Mouse (Mus musculus) limb, embryonic 13.5 days (tissue): Measurements from ENCODE around the gene Tspan6. TPM values are rescaled to one million over a fixed set of nuclear protein-coding genes. Genes with fewer than 3 reads are reported as not detected.

Experiments
- ATAC-seq: fragments of 200-750 bp; cut with Nextera tagmentation; 2 replicates; pipeline ENCODE4 v1.8.0; 2017; ENCODE audit warnings: low read depth, moderate number of reproducible peaks, moderate TSS enrichment; ENCODE audit not compliant: low FRiP score
- H3K27ac ChIP-seq: fragments of 300-500 bp; sonication (generic); 2 replicates; pipeline ENCODE4 v1.5.1; 2015; ENCODE audit warnings: inconsistent platforms, mild to moderate bottlenecking, moderate library complexity
- H3K27me3 ChIP-seq: fragments of 300-500 bp; sonication (generic); 2 replicates; pipeline ENCODE4 v1.6.1; 2015; ENCODE audit warnings: mild to moderate bottlenecking, inconsistent platforms
- H3K36me3 ChIP-seq: fragments of 300-500 bp; sonication (generic); 2 replicates; pipeline ENCODE4 v1.6.1; 2015; ENCODE audit warnings: inconsistent platforms, mild to moderate bottlenecking, moderate library complexity
- H3K4me1 ChIP-seq: fragments of 300-500 bp; sonication (generic); 2 replicates; pipeline ENCODE4 v1.6.1; 2015; ENCODE audit warnings: inconsistent platforms
- H3K4me2 ChIP-seq: fragments of 300-500 bp; sonication (generic); replicated peaks from 2 replicates; pipeline ENCODE4 v1.6.1; 2015; ENCODE audit warnings: inconsistent platforms, mild to moderate bottlenecking, moderate library complexity
- H3K4me3 ChIP-seq: fragments of 300-500 bp; sonication (generic); 2 replicates; pipeline ENCODE4 v1.5.1; 2015; ENCODE audit warnings: moderate library complexity, mild to moderate bottlenecking, inconsistent platforms
- H3K9ac ChIP-seq: fragments of 300-500 bp; sonication (generic); 2 replicates; pipeline ENCODE4 v1.6.1; 2015; ENCODE audit warnings: mild to moderate bottlenecking, inconsistent platforms
- H3K9me3 ChIP-seq: fragments of 300-500 bp; sonication (generic); 2 replicates; pipeline ENCODE4 v1.6.1; 2016; ENCODE audit warnings: inconsistent platforms
- WGBS: fragments of 180-500 bp; shearing (Covaris S2); methylation state at CpG from one replicate; pipeline ENCODE4 v1.1.7; 2015; 5-methylcytosine and 5-hydroxymethylcytosine counted together
- polyA plus RNA-seq: library from polyadenylated mRNA; unstranded; fragments of >200 nt; fragmentation: Nextera tagmentation; extraction: Ambion mirVana; gene quantifications from 2 replicates; pipeline ENCODE4 v1.2.1, GENCODE M21; 2015

The Tspan6 gene
- 200 TPM in 2 replicates for polyA plus RNA-seq

DNA sequence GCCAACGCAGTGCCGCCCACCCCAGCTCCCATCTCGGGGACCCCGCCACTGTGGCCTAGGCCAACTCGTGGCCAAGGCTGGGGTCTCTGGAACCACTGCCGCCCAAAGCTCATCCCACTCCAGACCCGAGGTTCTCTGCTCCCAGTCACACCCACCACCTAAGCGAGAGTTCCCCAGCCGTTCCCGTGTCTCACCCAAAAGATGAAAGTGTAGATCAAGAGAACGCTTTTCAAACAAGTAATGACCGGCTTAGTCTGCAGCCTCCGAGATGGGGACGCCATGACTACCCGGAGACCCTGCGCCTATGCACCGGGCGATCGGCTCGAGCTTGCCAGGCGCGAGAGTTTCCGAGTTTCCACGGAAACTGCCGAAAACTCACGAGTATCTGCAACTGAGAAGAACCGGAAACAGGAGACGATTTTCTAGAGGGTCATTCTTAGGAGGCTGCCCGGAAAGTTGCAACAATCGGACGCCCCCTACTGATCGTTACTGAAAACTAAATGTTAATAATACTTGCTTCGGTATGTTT is at the start of gene Tspan6:
Gene Tspan6 (minus strand): TSS at position 416 of the 529 bp plus-strand sequence.
- Histone ChIP-seq H3K27me3 (no peaks in the 10 kb centered on the region), H3K4me1 (no peaks in the 10 kb centered on the region), H3K9me3 (no peaks in the 10 kb centered on the region), H3K27ac (peak within 1 kb of the TSS; percentile 61), H3K4me3 (peak within 1 kb of the TSS; percentile 57), H3K4me2 (peak within 1 kb of the TSS; percentile 64), H3K9ac (peak within 1 kb of the TSS; percentile 79), H3K36me3 (peaks cover 17% of the 10 kb centered on the region)
- 23% methylated on average over 33 of the region's 33 CpGs for whole genome bisulfite sequencing
- peak; percentile 95 for ATAC-seq

DNA sequence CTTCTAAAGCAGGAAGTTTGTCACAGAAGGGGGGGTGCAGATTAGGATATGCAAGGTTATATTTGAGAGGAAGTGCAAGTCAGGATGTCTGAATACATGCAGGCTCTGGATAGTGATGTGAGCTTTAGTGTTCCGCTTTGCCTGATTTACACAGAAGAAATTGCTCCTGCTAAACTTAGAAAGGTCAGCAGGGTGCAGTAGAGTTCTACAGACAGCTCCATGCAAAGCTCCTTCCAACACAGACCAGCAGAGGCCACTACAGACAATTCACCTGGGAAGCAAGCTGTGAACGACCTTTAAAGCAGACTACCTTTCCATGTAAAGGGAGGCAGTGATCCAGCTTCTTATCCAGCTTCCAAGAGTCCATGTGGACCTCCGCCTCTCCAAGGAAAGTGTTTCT is 49.2 kb upstream of the Tspan6 start:
- peak; percentile 64 for ATAC-seq
- Histone ChIP-seq H3K9me3 (no peaks in the 10 kb centered on the region), H3K4me3 (no peak overlapping the region), H3K36me3 (no peaks in the 10 kb centered on the region), H3K4me1 (no peaks in the 10 kb centered on the region), H3K27me3 (peaks cover 9% of the 10 kb centered on the region), H3K27ac (no peak overlapping the region), H3K4me2 (no peak overlapping the region), H3K9ac (no peak overlapping the region)
- 39% methylated on average over 3 of the region's 3 CpGs for WGBS

GRCm38 (mm10) chrX:133939561-133939960 is 41.3 kb upstream of the Tspan6 start:
- Histone ChIP-seq H3K27me3 (peaks cover 17% of the 10 kb centered on the region), H3K4me1 (no peaks in the 10 kb centered on the region), H3K9me3 (no peaks in the 10 kb centered on the region), H3K27ac (no peak overlapping the region), H3K36me3 (no peaks in the 10 kb centered on the region), H3K9ac (no peak overlapping the region), H3K4me2 (no peak overlapping the region), H3K4me3 (no peak overlapping the region)
- 78% methylated on average over 1 of the region's 1 CpGs for WGBS
- no peak for ATAC-seq

DNA sequence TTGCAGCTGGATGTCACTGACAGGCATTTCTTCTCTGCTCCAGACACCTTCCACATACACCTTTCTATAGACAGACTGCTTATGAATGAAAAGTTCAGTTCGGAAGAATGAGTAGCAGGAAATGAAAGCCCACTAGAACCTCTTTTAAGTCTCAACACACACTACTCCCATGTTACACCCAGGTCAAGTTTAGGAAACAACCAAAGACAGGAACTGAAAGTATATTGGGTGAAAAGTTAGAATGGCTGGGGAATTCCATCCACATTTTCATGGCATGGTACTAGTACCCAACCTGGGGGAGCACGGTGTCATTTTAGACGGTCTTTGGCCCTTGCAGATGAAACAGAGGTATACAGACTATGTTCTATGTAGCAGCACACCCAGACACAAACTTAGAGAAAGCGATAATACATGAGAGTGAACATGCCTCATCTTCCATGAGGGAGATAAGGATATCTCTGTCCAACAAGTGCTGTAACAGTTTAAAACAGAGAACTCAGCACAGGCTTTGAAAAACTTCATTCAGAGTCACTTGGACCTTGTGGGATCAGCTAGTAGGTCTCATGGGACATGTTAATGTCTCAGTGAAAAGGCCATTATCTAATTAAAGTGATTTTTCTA is 38.5 kb upstream of the Tspan6 start:
- Histone ChIP-seq H3K27me3 (peaks cover 16% of the 10 kb centered on the region), H3K4me3 (no peak overlapping the region), H3K36me3 (no peaks in the 10 kb centered on the region), H3K4me1 (no peaks in the 10 kb centered on the region), H3K27ac (no peak overlapping the region), H3K9me3 (no peaks in the 10 kb centered on the region), H3K9ac (no peak overlapping the region), H3K4me2 (no peak overlapping the region)
- no peak for ATAC-seq
- 85% methylated on average over 4 of the region's 4 CpGs for WGBS

DNA sequence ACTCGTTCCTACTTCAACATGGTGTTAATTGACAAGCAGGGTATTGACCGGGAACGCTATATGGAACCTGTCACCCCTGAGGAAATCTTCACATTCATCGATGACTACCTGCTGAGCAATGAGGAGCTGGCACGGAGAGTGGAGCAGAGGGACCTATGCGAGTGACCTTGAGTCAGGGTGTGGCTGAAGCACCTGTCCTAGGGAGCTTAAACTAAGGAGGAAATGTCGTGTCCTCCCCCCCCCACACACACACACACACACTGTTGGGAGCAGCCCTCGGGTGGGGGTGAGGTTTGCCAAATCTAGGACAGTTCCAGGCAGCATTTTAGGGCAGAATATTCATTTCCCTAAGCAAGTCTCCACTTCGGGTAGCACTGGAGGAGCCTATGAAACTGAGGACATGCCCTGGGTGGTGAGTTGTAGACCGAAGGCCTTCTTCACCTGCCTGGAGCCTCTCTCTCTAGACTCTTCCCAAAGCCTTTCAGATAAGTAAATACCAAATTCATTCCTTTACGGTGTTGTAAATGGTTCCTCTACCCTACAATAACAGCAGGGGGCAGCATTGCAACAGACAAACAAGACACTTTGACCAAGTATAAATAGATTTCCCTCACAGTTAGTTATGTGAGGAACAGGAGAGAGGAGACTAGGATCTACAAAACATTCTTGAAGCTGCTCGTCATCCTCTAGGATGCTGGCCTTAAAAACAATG is 33.2 kb upstream of the Tspan6 start:
- no peak for ATAC-seq
- H3K27me3 ChIP-seq = peaks cover 35% of the 10 kb centered on the region; the same call in 1 of the 2 replicates
- H3K9me3 ChIP-seq = no peaks in the 10 kb centered on the region
- H3K36me3 ChIP-seq = no peaks in the 10 kb centered on the region
- WGBS = 60% methylated on average over 12 of the region's 12 CpGs
- no peak overlapping the region for H3K9ac ChIP-seq
- H3K4me2 ChIP-seq = no peak overlapping the region
- no peak overlapping the region for H3K27ac ChIP-seq
- no peaks in the 10 kb centered on the region for H3K4me1 ChIP-seq
- no peak overlapping the region for H3K4me3 ChIP-seq

- Histone ChIP-seq H3K9me3 (no peaks in the 10 kb centered on the region), H3K36me3 (no peaks in the 10 kb centered on the region), H3K27ac (no peak overlapping the region), H3K4me1 (no peaks in the 10 kb centered on the region), H3K4me2 (no peak overlapping the region), H3K4me3 (no peak overlapping the region), H3K27me3 (peaks cover 33% of the 10 kb centered on the region; the same call in 1 of the 2 replicates), H3K9ac (no peak overlapping the region)
- ATAC-seq = no peak
- WGBS = 81% methylated on average over 5 of the region's 5 CpGs
Observed at GRCm38 (mm10) chrX:133926760-133927159, 28.5 kb upstream of the Tspan6 start.

GRCm38 (mm10) chrX:133921187-133921586 is 23.0 kb upstream of the Tspan6 start:
- Histone ChIP-seq H3K36me3 (no peaks in the 10 kb centered on the region), H3K27ac (no peak overlapping the region), H3K4me1 (no peaks in the 10 kb centered on the region), H3K9me3 (no peaks in the 10 kb centered on the region), H3K27me3 (peaks cover 6% of the 10 kb centered on the region; the same call in 1 of the 2 replicates), H3K4me2 (no peak overlapping the region), H3K4me3 (no peak overlapping the region), H3K9ac (no peak overlapping the region)
- 82% methylated on average over 4 of the region's 4 CpGs for WGBS
- no peak for ATAC-seq

DNA sequence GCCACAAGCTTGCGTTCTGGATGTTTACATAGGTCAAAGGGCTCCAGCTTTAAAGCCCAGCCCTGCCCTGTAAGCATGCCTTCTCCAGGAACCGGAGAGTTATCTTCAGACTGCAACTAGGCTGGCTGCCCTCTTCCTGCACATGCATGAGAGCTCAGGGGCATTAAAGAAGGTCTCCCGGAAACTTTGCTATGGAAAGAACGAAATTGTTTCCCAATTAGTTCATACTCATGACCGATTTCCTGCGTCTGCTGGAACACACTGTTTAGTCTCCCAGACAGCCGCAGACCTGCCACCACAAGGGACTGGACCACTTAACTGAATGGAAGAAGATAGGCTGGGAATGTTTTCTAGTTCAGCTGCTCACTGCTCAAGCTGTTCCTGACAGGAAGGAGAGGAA is 16.0 kb upstream of the Tspan6 start:
- Histone ChIP-seq H3K4me1 (0 out of 2 replicates have a peak, but pooled peaks cover 4% of the 10 kb centered on the region), H3K27ac (no peak overlapping the region; the same call in 1 of the 2 replicates), H3K4me2 (no peak overlapping the region), H3K9ac (no peak overlapping the region), H3K36me3 (no peaks in the 10 kb centered on the region), H3K9me3 (no peaks in the 10 kb centered on the region), H3K27me3 (peaks cover 13% of the 10 kb centered on the region; the same call in 1 of the 2 replicates), H3K4me3 (no peak overlapping the region)
- peak; percentile 46; the same call in 1 of the 2 replicates for ATAC-seq
- 23% methylated on average over 7 of the region's 7 CpGs for WGBS

GRCm38 (mm10) chrX:133913006-133913405 is 14.8 kb upstream of the Tspan6 start:
- WGBS = 78% methylated on average over 3 of the region's 3 CpGs
- no peak overlapping the region for H3K4me3 ChIP-seq
- H3K36me3 ChIP-seq = no peaks in the 10 kb centered on the region
- H3K9me3 ChIP-seq = no peaks in the 10 kb centered on the region
- no peak overlapping the region for H3K9ac ChIP-seq
- no peak overlapping the region for H3K27ac ChIP-seq
- H3K4me1 ChIP-seq = 0 out of 2 replicates have a peak, but pooled peaks cover 4% of the 10 kb centered on the region
- no peak overlapping the region for H3K4me2 ChIP-seq
- ATAC-seq = no peak
- H3K27me3 ChIP-seq = peaks cover 13% of the 10 kb centered on the region; the same call in 1 of the 2 replicates

DNA sequence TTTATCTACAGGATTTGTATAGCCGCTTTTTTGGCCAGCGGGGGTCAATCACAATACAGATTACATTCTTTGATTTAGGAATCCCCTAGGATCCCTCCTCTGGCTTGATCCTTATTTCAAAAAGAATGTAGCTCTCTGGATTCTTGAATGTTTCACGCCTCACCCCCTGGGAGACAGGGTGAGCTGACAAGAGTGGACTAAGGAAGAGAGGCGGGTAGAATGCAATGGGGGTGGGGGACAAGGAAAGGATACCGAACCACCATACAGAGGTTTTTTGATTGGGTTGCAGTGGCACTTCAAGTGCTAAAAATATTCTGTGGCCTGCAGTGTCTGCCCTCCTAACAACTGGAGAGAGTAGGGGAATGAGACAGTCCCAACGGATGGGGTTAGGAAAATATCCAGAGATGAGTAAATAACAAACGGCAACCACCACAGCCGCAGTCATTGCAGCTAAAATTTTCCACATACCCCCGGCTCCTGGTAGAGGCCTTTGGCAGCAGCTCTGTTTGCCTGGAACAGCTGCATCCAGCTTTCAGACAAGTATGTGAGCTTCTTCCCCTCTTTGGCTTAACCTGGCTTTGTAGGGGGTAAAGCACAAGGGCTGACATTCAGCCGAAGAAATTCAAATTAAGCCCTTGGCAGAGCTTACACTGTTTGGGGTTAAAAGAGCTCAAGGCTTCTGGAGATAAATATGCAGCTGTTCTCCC is 13.3 kb upstream of the Tspan6 start:
- H3K4me1 ChIP-seq = 0 out of 2 replicates have a peak, but pooled peaks cover 4% of the 10 kb centered on the region
- no peak overlapping the region for H3K9ac ChIP-seq
- H3K4me2 ChIP-seq = no peak overlapping the region
- H3K36me3 ChIP-seq = no peaks in the 10 kb centered on the region
- H3K9me3 ChIP-seq = no peaks in the 10 kb centered on the region
- H3K27ac ChIP-seq = peak overlapping the region; percentile 44; the same call in 1 of the 2 replicates
- H3K27me3 ChIP-seq = peaks cover 13% of the 10 kb centered on the region; the same call in 1 of the 2 replicates
- WGBS = 47% methylated on average over 10 of the region's 10 CpGs
- no peak overlapping the region for H3K4me3 ChIP-seq
- peak; percentile 65 for ATAC-seq

- Histone ChIP-seq H3K4me3 (no peak within 1 kb of the TSS), H3K9me3 (no peaks in the 10 kb centered on the region), H3K36me3 (no peaks in the 10 kb centered on the region), H3K27ac (no peak within 1 kb of the TSS), H3K4me2 (0 out of 2 replicates have a peak within 1 kb of the TSS, but pooled peaks have one; percentile 0), H3K4me1 (no peaks in the 10 kb centered on the region), H3K9ac (no peak within 1 kb of the TSS), H3K27me3 (peaks cover 1% of the 10 kb centered on the region; the same call in 1 of the 2 replicates)
- 22% methylated on average over 3 of the region's 3 CpGs for WGBS
- ATAC-seq = no peak
Observed at GRCm38 (mm10) chrX:133908261-133908660, 10.0 kb upstream of the Tspan6 start, which contains the start of gene Srpx2. TSS of gene Srpx2 (plus strand) at chrX:133908426.
